Mouse (Mus musculus): ENCODE measurements around the gene D930048N14Rik. TPM values are rescaled to one million over a fixed set of nuclear protein-coding genes. Genes with fewer than 3 reads are reported as not detected.

The D930048N14Rik gene
- polyA plus RNA-seq, 1 experiment: 0.22 TPM

- peaks cover 75% of the 10 kb centered on the region for H3K36me3 ChIP-seq (ENCODE audit: control insufficient read depth, insufficient read depth)
- no peak overlapping the region for H3ac ChIP-seq (ENCODE audit: control insufficient read depth, insufficient read length, low read depth)
- no peaks in the 10 kb centered on the region for H3K27me3 ChIP-seq (ENCODE audit: control insufficient read depth, insufficient read depth, insufficient read length)
- H3K4me3 ChIP-seq (ENCODE audit: insufficient read depth, poor library complexity, severe bottlenecking): no peak overlapping the region
- H3K79me3 ChIP-seq (ENCODE audit: low read depth): no peaks in the 10 kb centered on the region
- no peaks in the 10 kb centered on the region for H3K79me2 ChIP-seq (ENCODE audit: control insufficient read depth, insufficient read depth)
- TF ChIP-seq USF1 (IDR thresholded peaks at IDR 0.05; ENCODE audit: low read depth): no peak
- no peak for TF ChIP-seq CEBPB (IDR thresholded peaks at IDR 0.05; ENCODE audit: low read depth)
- TF ChIP-seq MYOD1 (IDR thresholded peaks at IDR 0.05; ENCODE audit: control insufficient read depth, insufficient read length, low read depth): no peak
- TF ChIP-seq MAX (IDR thresholded peaks at IDR 0.05): no peak
- no peak for TF ChIP-seq MYOG (IDR thresholded peaks at IDR 0.05; ENCODE audit: control insufficient read depth, extremely low read depth, insufficient read length)
- TF ChIP-seq CTCF (IDR thresholded peaks at IDR 0.05; ENCODE audit: control insufficient read depth, insufficient read depth, insufficient read length): no peak
- no peak for TF ChIP-seq FOSL1 (IDR thresholded peaks at IDR 0.05; ENCODE audit: insufficient read depth, low read length, poor library complexity, severe bottlenecking)
Measured at GRCm38 (mm10) chr11:51694984-51695383, 44.2 kb downstream of the D930048N14Rik start.

GRCm38 (mm10) chr11:51702831-51703230 is 52.1 kb downstream of the D930048N14Rik start:
- Histone ChIP-seq H3K79me3 (ENCODE audit: low read depth) (no peaks in the 10 kb centered on the region), H3K4me3 (ENCODE audit: insufficient read depth, poor library complexity, severe bottlenecking) (no peak overlapping the region), H3ac (ENCODE audit: control insufficient read depth, insufficient read length, low read depth) (no peak overlapping the region), H3K79me2 (ENCODE audit: control insufficient read depth, insufficient read depth) (no peaks in the 10 kb centered on the region), H3K36me3 (ENCODE audit: control insufficient read depth, insufficient read depth) (peaks cover 74% of the 10 kb centered on the region), H3K27me3 (ENCODE audit: control insufficient read depth, insufficient read depth, insufficient read length) (no peaks in the 10 kb centered on the region)
- TF ChIP-seq MYOG (IDR thresholded peaks at IDR 0.05; ENCODE audit: control insufficient read depth, extremely low read depth, insufficient read length) (no peak), MAX (IDR thresholded peaks at IDR 0.05) (no peak)

- Histone ChIP-seq H3K27me3 (ENCODE audit: control insufficient read depth, insufficient read depth, insufficient read length) (no peaks in the 10 kb centered on the region), H3ac (ENCODE audit: control insufficient read depth, insufficient read length, low read depth) (no peak overlapping the region), H3K36me3 (ENCODE audit: control insufficient read depth, insufficient read depth) (peaks cover 72% of the 10 kb centered on the region), H3K4me3 (ENCODE audit: insufficient read depth, poor library complexity, severe bottlenecking) (no peak overlapping the region), H3K79me3 (ENCODE audit: low read depth) (no peaks in the 10 kb centered on the region), H3K79me2 (ENCODE audit: control insufficient read depth, insufficient read depth) (no peaks in the 10 kb centered on the region)
- TF ChIP-seq MYOD1 (IDR thresholded peaks at IDR 0.05; ENCODE audit: control insufficient read depth, insufficient read length, low read depth): no peak
- peak; percentile 7 for TF ChIP-seq CTCF (IDR thresholded peaks at IDR 0.05; ENCODE audit: control insufficient read depth, insufficient read depth, insufficient read length)
Measured at GRCm38 (mm10) chr11:51703379-51703998, 52.7 kb downstream of the D930048N14Rik start.

- peaks cover 72% of the 10 kb centered on the region for H3K36me3 ChIP-seq (ENCODE audit: control insufficient read depth, insufficient read depth)
- no peaks in the 10 kb centered on the region for H3K79me2 ChIP-seq (ENCODE audit: control insufficient read depth, insufficient read depth)
- H3K79me3 ChIP-seq (ENCODE audit: low read depth): no peaks in the 10 kb centered on the region
- H3ac ChIP-seq (ENCODE audit: control insufficient read depth, insufficient read length, low read depth): no peak overlapping the region
- no peak for TF ChIP-seq USF1 (IDR thresholded peaks at IDR 0.05; ENCODE audit: low read depth)
- TF ChIP-seq CTCF (IDR thresholded peaks at IDR 0.05; ENCODE audit: control insufficient read depth, insufficient read depth, insufficient read length): no peak
- TF ChIP-seq FOSL1 (IDR thresholded peaks at IDR 0.05; ENCODE audit: insufficient read depth, low read length, poor library complexity, severe bottlenecking): no peak
- TF ChIP-seq MYOD1 (IDR thresholded peaks at IDR 0.05; ENCODE audit: control insufficient read depth, insufficient read length, low read depth): no peak
- TF ChIP-seq MYOG (IDR thresholded peaks at IDR 0.05; ENCODE audit: control insufficient read depth, extremely low read depth, insufficient read length): no peak
- TF ChIP-seq CEBPB (IDR thresholded peaks at IDR 0.05; ENCODE audit: low read depth): no peak
- TF ChIP-seq MAX (IDR thresholded peaks at IDR 0.05): no peak
- H3K4me3 ChIP-seq (ENCODE audit: insufficient read depth, poor library complexity, severe bottlenecking): no peak overlapping the region
- no peaks in the 10 kb centered on the region for H3K27me3 ChIP-seq (ENCODE audit: control insufficient read depth, insufficient read depth, insufficient read length)
Measured at GRCm38 (mm10) chr11:51706451-51706850, 55.7 kb downstream of the D930048N14Rik start.

GRCm38 (mm10) chr11:51707080-51707479 is 56.3 kb downstream of the D930048N14Rik start:
- Histone ChIP-seq H3K36me3 (ENCODE audit: control insufficient read depth, insufficient read depth) (peaks cover 72% of the 10 kb centered on the region), H3K4me3 (ENCODE audit: insufficient read depth, poor library complexity, severe bottlenecking) (no peak overlapping the region), H3K27me3 (ENCODE audit: control insufficient read depth, insufficient read depth, insufficient read length) (no peaks in the 10 kb centered on the region), H3K79me3 (ENCODE audit: low read depth) (no peaks in the 10 kb centered on the region), H3K79me2 (ENCODE audit: control insufficient read depth, insufficient read depth) (no peaks in the 10 kb centered on the region), H3ac (ENCODE audit: control insufficient read depth, insufficient read length, low read depth) (no peak overlapping the region)
- TF ChIP-seq CTCF (IDR thresholded peaks at IDR 0.05; ENCODE audit: control insufficient read depth, insufficient read depth, insufficient read length) (no peak), FOSL1 (IDR thresholded peaks at IDR 0.05; ENCODE audit: insufficient read depth, low read length, poor library complexity, severe bottlenecking) (no peak), MYOG (IDR thresholded peaks at IDR 0.05; ENCODE audit: control insufficient read depth, extremely low read depth, insufficient read length) (no peak), MYOD1 (IDR thresholded peaks at IDR 0.05; ENCODE audit: control insufficient read depth, insufficient read length, low read depth) (no peak), MAX (IDR thresholded peaks at IDR 0.05) (no peak), CEBPB (IDR thresholded peaks at IDR 0.05; ENCODE audit: low read depth) (no peak), USF1 (IDR thresholded peaks at IDR 0.05; ENCODE audit: low read depth) (no peak)

Other genes starting within 250 kb of the D930048N14Rik start
- gene Phykpl, start 66.2 kb upstream of the D930048N14Rik start, polyA plus RNA-seq (2012; fragmentation: generic; extraction: Trizol): 7.7 TPM
- 749 TPM for gene Hnrnpab, start 44.1 kb upstream of the D930048N14Rik start, polyA plus RNA-seq (2012; fragmentation: generic; extraction: Trizol)
- 378 TPM for gene Nhp2, start 31.2 kb upstream of the D930048N14Rik start, polyA plus RNA-seq (2012; fragmentation: generic; extraction: Trizol)
- gene Rmnd5b, start 15.1 kb upstream of the D930048N14Rik start, polyA plus RNA-seq (2012; fragmentation: generic; extraction: Trizol): 27.4 TPM
- gene N4bp3, start 112 bp upstream of the D930048N14Rik start, polyA plus RNA-seq (2012; fragmentation: generic; extraction: Trizol): 5.3 TPM
- 22.2 TPM for gene 0610009B22Rik, start 37.9 kb downstream of the D930048N14Rik start, polyA plus RNA-seq (2012; fragmentation: generic; extraction: Trizol)
- 6.2 TPM for gene Sec24a, start 112.7 kb downstream of the D930048N14Rik start, polyA plus RNA-seq (2012; fragmentation: generic; extraction: Trizol)
- 50.4 TPM for gene Sar1b, start 112.7 kb downstream of the D930048N14Rik start, polyA plus RNA-seq (2012; fragmentation: generic; extraction: Trizol)
- 4.0 TPM for gene Jade2, start 206.7 kb downstream of the D930048N14Rik start, polyA plus RNA-seq (2012; fragmentation: generic; extraction: Trizol)